Mouse (Mus musculus): ENCODE data around the gene Sox14. TPM values are rescaled to one million over a fixed set of nuclear protein-coding genes. Genes with fewer than 3 reads are reported as not detected.

Gene Sox14
- polyA plus RNA-seq (2014; fragmentation: Illumina TruSeq; extraction: RNeasy Lipid Tissue Mini Kit (QIAGEN cat#74804); ENCODE audit: low read depth, low replicate concordance) = not detected

DNA sequence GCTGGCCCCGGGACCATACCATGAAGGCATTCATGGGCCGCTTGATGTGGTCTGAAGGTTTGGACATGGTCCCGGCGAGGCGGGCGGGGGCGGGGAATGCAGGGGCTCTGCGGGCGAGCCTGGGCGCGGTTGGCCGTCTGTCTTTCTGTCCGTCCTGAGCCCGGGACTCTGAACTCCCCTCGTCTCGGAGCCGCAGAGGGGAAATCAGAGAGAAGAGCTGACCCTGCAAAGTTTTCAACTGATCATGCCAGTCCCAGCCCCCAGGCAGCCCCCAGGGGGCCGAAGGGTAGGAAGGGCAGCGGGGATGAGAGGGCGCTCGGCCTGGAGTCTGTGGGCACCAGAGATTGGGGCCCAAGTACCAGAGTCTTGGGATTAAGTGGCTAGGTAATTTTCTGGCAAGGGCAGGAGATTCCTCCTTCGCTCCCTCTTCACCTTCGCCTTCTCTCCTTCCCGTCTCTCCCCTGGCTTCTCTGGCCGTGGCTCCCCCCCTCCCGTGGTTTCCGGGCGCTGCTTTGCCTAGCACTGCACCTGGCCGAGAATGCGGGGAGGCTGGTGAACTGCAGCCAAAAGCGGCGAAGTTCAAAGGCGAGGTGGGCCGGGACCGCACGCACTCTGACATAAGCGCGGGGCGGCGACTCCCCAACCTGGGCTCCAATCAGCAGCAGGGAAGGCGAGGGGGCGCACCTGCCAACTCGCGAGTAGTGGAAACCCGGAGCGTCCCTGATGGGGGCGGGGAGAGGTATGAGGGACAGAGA is at the start of gene Sox14:
TSS of gene Sox14 (minus strand) at position 553 of the 755 bp plus-strand sequence.

Other genes starting within 250 kb of the Sox14 start
- 0.19 TPM for gene Dzip1l, start 246.7 kb downstream of the Sox14 start, polyA plus RNA-seq (2014; fragmentation: Illumina TruSeq; extraction: RNeasy Lipid Tissue Mini Kit (QIAGEN cat#74804); ENCODE audit: low read depth, low replicate concordance)
- not detected for gene Cldn18, start 158.9 kb downstream of the Sox14 start, polyA plus RNA-seq (2014; fragmentation: Illumina TruSeq; extraction: RNeasy Lipid Tissue Mini Kit (QIAGEN cat#74804); ENCODE audit: low read depth, low replicate concordance)